Mouse (Mus musculus) limb, embryonic 14.5 days (tissue): ENCODE results near the gene Fhit. TPM values are rescaled to one million over a fixed set of nuclear protein-coding genes. Genes with fewer than 3 reads are reported as not detected.
A peak's percentile ranks its signal among the peaks of the same experiment; 100 is the strongest.

Experiments used
- ATAC-seq: fragments of 200-750 bp; cut with Nextera tagmentation; 2 replicates; pipeline ENCODE4 v1.8.0; 2017; ENCODE audit warnings: low read depth, moderate number of reproducible peaks, moderate TSS enrichment; ENCODE audit not compliant: low FRiP score
- DNase-seq: peaks from one replicate; pipeline ENCODE4 v3.0.0-alpha.2; 2015; ENCODE audit warnings: low spot score
- H3K27ac ChIP-seq: fragments of 300-500 bp; sonication (generic); replicated peaks from 2 replicates; pipeline ENCODE4 v1.5.1; 2014; ENCODE audit warnings: low read depth, mild to moderate bottlenecking, low read length, moderate library complexity, mixed read lengths
- H3K27me3 ChIP-seq: fragments of 300-500 bp; sonication (generic); 2 replicates; pipeline ENCODE4 v1.6.1; 2014; ENCODE audit warnings: low read length, mixed read lengths; ENCODE audit not compliant: control insufficient read depth, insufficient read depth
- H3K36me3 ChIP-seq: fragments of 300-500 bp; sonication (generic); 2 replicates; pipeline ENCODE4 v1.6.1; 2014; ENCODE audit warnings: mild to moderate bottlenecking, low read length, moderate library complexity, mixed read lengths; ENCODE audit not compliant: control insufficient read depth, insufficient read depth
- H3K4me1 ChIP-seq: fragments of 300-500 bp; sonication (generic); 2 replicates; pipeline ENCODE4 v1.6.1; 2014; ENCODE audit warnings: antibody characterized with exemption, low read length, mixed read lengths; ENCODE audit not compliant: control insufficient read depth, insufficient read depth
- H3K4me2 ChIP-seq: fragments of 300-500 bp; sonication (generic); replicated peaks from 2 replicates; pipeline ENCODE4 v1.6.1; 2014; ENCODE audit warnings: low read depth, mild to moderate bottlenecking, low read length, moderate library complexity; ENCODE audit not compliant: severe bottlenecking
- H3K4me3 ChIP-seq: fragments of 300-500 bp; sonication (generic); replicated peaks from 2 replicates; pipeline ENCODE4 v1.5.1; 2014; ENCODE audit warnings: low read length
- H3K9ac ChIP-seq: fragments of 300-500 bp; sonication (generic); 2 replicates; pipeline ENCODE4 v1.6.1; 2014; ENCODE audit warnings: mild to moderate bottlenecking, low read depth, low read length, moderate library complexity; ENCODE audit not compliant: severe bottlenecking
- H3K9me3 ChIP-seq: fragments of 300-500 bp; sonication (generic); 2 replicates; pipeline ENCODE4 v1.6.1; 2016; ENCODE audit warnings: low read length; ENCODE audit not compliant: control insufficient read depth
- POLR2A ChIP-seq: fragments of 200-500 bp; IDR thresholded peaks from 2 replicates; pipeline ENCODE4 v1.8.0; 2012; ENCODE audit warnings: inconsistent platforms, mild to moderate bottlenecking, moderate library complexity, borderline replicate concordance; ENCODE audit not compliant: insufficient read depth, insufficient read length; ENCODE audit errors: extremely low read depth
- WGBS: fragments of 180-500 bp; shearing (Covaris S2); extraction: QIAGEN DNeasy Blood & Tissue Kit; methylation state at CpG from one replicate; pipeline ENCODE4 v1.1.7; 2014; 5-methylcytosine and 5-hydroxymethylcytosine counted together
- polyA plus RNA-seq, 2 experiments: library from polyadenylated mRNA; depleted of rRNA in 1 of 2; stranded (reverse) in 1 of 2; unstranded in 1 of 2; fragments of >200 nt; fragmentation: Nextera tagmentation in 1 of 2; extraction: Ambion mirVana in 1 of 2; gene quantifications; 2 replicates each; pipeline versions ENCODE4 v1.2.1 to v1.2.3; 2012 to 2014

The Fhit gene
- polyA plus RNA-seq, 2 experiments, result 3.5 to 7.6 TPM

- Histone ChIP-seq H3K27me3 (no peaks in the 10 kb centered on the region), H3K4me3 (no peak overlapping the region), H3K36me3 (no peaks in the 10 kb centered on the region), H3K4me2 (no peak overlapping the region), H3K9me3 (no peaks in the 10 kb centered on the region), H3K4me1 (no peaks in the 10 kb centered on the region), H3K27ac (no peak overlapping the region), H3K9ac (no peak overlapping the region)
- ATAC-seq, result no peak
- 69% methylated on average over 8 of the region's 8 CpGs for whole genome bisulfite sequencing
- peak; percentile 56 for DNase-seq
- no peak for TF ChIP-seq POLR2A
Measured at GRCm38 (mm10) chr14:10531748-10532500, 629.9 kb downstream of the Fhit start.

- Histone ChIP-seq H3K27ac (no peak overlapping the region), H3K9ac (no peak overlapping the region), H3K4me3 (no peak overlapping the region), H3K36me3 (no peaks in the 10 kb centered on the region), H3K9me3 (no peaks in the 10 kb centered on the region), H3K4me1 (no peaks in the 10 kb centered on the region), H3K27me3 (no peaks in the 10 kb centered on the region), H3K4me2 (no peak overlapping the region)
- WGBS, result 57% methylated on average over 2 of the region's 2 CpGs
- TF ChIP-seq POLR2A, result no peak
- no peak for ATAC-seq
- peak; percentile 14 for DNase-seq
Measured at GRCm38 (mm10) chr14:10526800-10527199, 635.0 kb downstream of the Fhit start.

- H3K4me2 ChIP-seq, result no peak overlapping the region
- H3K27ac ChIP-seq, result no peak overlapping the region
- H3K27me3 ChIP-seq, result no peaks in the 10 kb centered on the region
- H3K4me1 ChIP-seq, result no peaks in the 10 kb centered on the region
- 65% methylated on average over 4 of the region's 4 CpGs for WGBS
- no peak for TF ChIP-seq POLR2A
- no peak overlapping the region for H3K9ac ChIP-seq
- no peak overlapping the region for H3K4me3 ChIP-seq
- DNase-seq, result peak; percentile 77
- no peak for ATAC-seq
- H3K36me3 ChIP-seq, result no peaks in the 10 kb centered on the region
- H3K9me3 ChIP-seq, result no peaks in the 10 kb centered on the region
Measured at GRCm38 (mm10) chr14:10525786-10526185, 636.0 kb downstream of the Fhit start.

DNA sequence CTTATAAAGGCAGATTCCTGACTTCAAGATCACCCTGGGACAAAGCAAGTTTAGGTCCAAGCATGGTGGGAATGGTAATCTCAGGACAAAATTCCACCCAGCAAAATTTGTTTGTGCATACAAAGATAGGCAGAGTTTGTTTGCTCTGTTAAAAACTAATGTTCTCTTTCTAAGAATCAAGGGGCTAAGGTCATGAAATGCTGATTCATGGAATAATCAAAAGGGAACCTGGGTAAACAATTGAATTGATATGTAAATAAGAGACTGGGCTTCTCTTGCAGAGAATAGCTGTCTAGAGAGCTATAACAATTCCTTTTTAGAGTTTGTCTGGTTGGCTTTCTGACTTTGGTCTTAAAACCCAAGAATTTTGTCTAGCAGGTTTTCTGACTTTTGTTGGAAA, 647.8 kb downstream of the Fhit start:
- H3K4me1 ChIP-seq, result no peaks in the 10 kb centered on the region
- no peak overlapping the region for H3K4me3 ChIP-seq
- TF ChIP-seq POLR2A, result no peak
- DNase-seq (no peak), ATAC-seq (no peak)
- H3K9me3 ChIP-seq, result no peaks in the 10 kb centered on the region
- no peak overlapping the region for H3K9ac ChIP-seq
- H3K27me3 ChIP-seq, result no peaks in the 10 kb centered on the region
- no peak overlapping the region for H3K4me2 ChIP-seq
- no peaks in the 10 kb centered on the region for H3K36me3 ChIP-seq
- no peak overlapping the region for H3K27ac ChIP-seq

DNA sequence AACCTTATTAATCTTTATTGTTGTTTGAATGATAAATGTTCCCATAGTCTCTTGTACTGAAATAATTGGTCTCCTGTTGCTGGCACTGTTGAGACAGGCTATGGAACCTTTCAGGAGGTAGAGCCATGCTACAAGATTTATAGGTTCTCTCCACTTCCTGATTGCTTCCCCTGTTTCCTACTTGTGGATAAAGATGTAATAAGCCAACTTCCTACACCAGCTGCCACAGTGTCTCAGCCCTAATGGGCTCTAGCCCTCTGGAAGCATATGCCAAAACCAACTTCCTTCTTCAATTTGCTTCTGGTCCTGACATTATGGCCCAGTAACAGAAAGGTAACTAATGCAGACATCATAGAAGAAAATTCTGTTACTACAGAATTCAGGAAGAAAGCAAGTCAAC, 652.6 kb downstream of the Fhit start:
- Histone ChIP-seq H3K4me3 (no peak overlapping the region), H3K36me3 (no peaks in the 10 kb centered on the region), H3K4me1 (no peaks in the 10 kb centered on the region), H3K9me3 (no peaks in the 10 kb centered on the region), H3K4me2 (no peak overlapping the region), H3K27ac (no peak overlapping the region), H3K27me3 (no peaks in the 10 kb centered on the region), H3K9ac (no peak overlapping the region)
- DNase-seq (no peak), ATAC-seq (no peak)
- no peak for TF ChIP-seq POLR2A
